Mouse (Mus musculus): ENCODE results near the gene Dhx58. TPM values are rescaled to one million over a fixed set of nuclear protein-coding genes. Genes with fewer than 3 reads are reported as not detected.
"Not testable (repeated sequence)": the region's sequence is repeated elsewhere in the genome, so short reads cannot be mapped to it uniquely, and the experiment has no call there.

The Dhx58 gene
- polyA plus RNA-seq, 1 experiment from 2014 or later = 2.6 TPM

DNA sequence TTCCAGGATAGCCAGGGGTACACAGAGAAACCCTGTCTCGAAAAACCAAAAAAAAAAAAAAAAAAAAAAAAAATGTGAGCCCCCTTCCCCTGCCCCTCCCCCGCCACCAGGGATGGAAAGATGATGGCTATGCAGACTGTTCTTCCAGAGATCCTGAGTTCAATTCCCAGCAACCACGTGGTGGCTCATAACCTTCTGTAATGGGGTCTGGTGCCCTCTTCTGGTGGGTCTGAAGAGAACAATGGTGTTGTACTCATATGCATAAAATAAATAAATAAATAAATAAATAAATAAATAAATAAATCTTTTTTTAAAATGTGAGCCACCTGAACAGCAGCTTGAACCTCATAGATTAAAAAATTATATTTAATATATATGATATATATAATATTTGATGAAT is 48.5 kb downstream of the Dhx58 start:
- H3K4me1 ChIP-seq (ENCODE audit: control insufficient read depth, insufficient read depth, low read length); H3K27ac ChIP-seq (ENCODE audit: low read length); H3K9ac ChIP-seq (ENCODE audit: low read length); ATAC-seq (replicated peaks; ENCODE audit: extremely low read depth, insufficient read depth, low FRiP score); H3K4me2 ChIP-seq (ENCODE audit: low read depth, low read length); H3K36me3 ChIP-seq (ENCODE audit: control insufficient read depth, insufficient read depth); H3K4me3 ChIP-seq (ENCODE audit: low read length); H3K9me3 ChIP-seq (replicated peaks; ENCODE audit: control insufficient read depth, low read length): not testable (repeated sequence)
- WGBS = 56% methylated on average over 2 of the region's 3 CpGs
- H3K27me3 ChIP-seq (ENCODE audit: control insufficient read depth, insufficient read depth, low read length) = peaks cover 18% of the 10 kb centered on the region

DNA sequence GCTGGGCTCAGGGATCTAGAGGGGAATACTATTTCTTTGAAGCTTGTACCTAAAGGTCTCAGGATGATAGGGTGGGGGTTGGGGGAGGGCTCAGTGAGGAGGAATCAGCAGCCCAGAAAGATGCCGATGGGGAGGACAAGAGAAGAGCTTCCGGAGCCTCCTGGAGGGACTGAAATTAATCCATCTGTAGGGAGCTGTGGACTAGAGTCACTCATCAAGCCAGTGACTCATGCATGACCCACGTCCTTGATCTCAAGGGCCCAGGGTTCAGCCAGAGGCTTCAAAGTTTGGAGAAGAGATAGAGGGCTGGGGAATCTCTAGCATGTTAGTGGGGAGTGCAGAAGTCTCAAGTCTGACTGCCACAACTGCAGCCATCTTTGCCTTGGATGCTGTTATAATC is 52.3 kb downstream of the Dhx58 start:
- no peaks in the 10 kb centered on the region for H3K36me3 ChIP-seq (ENCODE audit: control insufficient read depth, insufficient read depth)
- H3K4me3 ChIP-seq (ENCODE audit: low read length) = no peak overlapping the region
- no peak overlapping the region for H3K9ac ChIP-seq (ENCODE audit: low read length)
- no peaks in the 10 kb centered on the region for H3K9me3 ChIP-seq (replicated peaks; ENCODE audit: control insufficient read depth, low read length)
- no peak for ATAC-seq (replicated peaks; ENCODE audit: extremely low read depth, insufficient read depth, low FRiP score)
- H3K27me3 ChIP-seq (ENCODE audit: control insufficient read depth, insufficient read depth, low read length) = peaks cover 32% of the 10 kb centered on the region
- WGBS = 16% methylated on average over 3 of the region's 3 CpGs
- H3K4me1 ChIP-seq (ENCODE audit: control insufficient read depth, insufficient read depth, low read length) = peaks cover 3% of the 10 kb centered on the region; the same call in 1 of the 2 replicates
- H3K4me2 ChIP-seq (ENCODE audit: low read depth, low read length) = no peak overlapping the region
- no peak overlapping the region for H3K27ac ChIP-seq (ENCODE audit: low read length)

DNA sequence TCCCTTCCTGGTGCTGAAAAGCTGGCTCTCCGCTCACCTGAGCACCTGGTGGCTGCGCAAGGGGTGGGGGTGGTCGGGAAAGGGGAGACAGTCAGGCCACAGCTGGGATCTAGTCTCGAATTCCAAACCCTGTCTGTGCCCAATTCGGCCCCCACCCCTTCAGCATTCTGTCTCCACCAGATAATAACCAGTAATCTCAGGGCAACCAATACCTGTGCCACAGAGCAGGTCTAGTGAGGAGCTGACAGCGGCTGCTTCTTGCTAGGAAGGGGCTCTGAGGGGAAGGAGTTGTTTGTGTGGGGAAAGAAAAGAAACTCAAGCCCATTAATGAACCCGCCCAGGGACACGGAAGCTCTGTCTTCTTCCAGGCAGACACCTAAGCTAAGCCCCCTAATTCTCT is 52.9 kb downstream of the Dhx58 start:
- Histone ChIP-seq H3K36me3 (ENCODE audit: control insufficient read depth, insufficient read depth) (no peaks in the 10 kb centered on the region), H3K27ac (ENCODE audit: low read length) (no peak overlapping the region), H3K4me3 (ENCODE audit: low read length) (no peak overlapping the region), H3K9ac (ENCODE audit: low read length) (no peak overlapping the region), H3K4me1 (ENCODE audit: control insufficient read depth, insufficient read depth, low read length) (peaks cover under 1% of the 10 kb centered on the region; the same call in 1 of the 2 replicates), H3K27me3 (ENCODE audit: control insufficient read depth, insufficient read depth, low read length) (peaks cover 32% of the 10 kb centered on the region), H3K4me2 (ENCODE audit: low read depth, low read length) (no peak overlapping the region), H3K9me3 (replicated peaks; ENCODE audit: control insufficient read depth, low read length) (no peaks in the 10 kb centered on the region)
- no peak for ATAC-seq (replicated peaks; ENCODE audit: extremely low read depth, insufficient read depth, low FRiP score)
- 17% methylated on average over 8 of the region's 8 CpGs for WGBS

DNA sequence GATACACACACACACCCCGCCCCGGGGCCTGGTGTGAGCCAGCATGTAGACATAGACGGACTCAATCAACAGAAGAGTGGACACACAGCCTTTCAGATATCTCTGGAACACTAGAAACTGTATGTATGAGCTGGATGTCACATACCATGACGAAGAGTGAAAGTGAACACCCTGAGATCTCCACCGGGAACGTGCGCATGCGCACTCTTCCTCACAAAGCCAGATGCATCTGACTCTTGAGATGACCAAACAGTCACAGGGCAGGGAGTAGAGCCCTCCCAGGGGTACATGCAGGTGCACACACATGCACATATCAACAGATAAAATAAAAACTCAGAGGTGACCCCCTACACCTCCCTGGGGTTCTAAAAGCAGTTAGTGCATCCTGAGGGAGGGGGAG is 55.7 kb downstream of the Dhx58 start:
- Histone ChIP-seq H3K9ac (ENCODE audit: low read length) (no peak overlapping the region), H3K4me1 (ENCODE audit: control insufficient read depth, insufficient read depth, low read length) (no peaks in the 10 kb centered on the region), H3K27ac (ENCODE audit: low read length) (no peak overlapping the region), H3K9me3 (replicated peaks; ENCODE audit: control insufficient read depth, low read length) (no peaks in the 10 kb centered on the region), H3K4me3 (ENCODE audit: low read length) (no peak overlapping the region), H3K4me2 (ENCODE audit: low read depth, low read length) (no peak overlapping the region), H3K36me3 (ENCODE audit: control insufficient read depth, insufficient read depth) (no peaks in the 10 kb centered on the region), H3K27me3 (ENCODE audit: control insufficient read depth, insufficient read depth, low read length) (peaks cover 29% of the 10 kb centered on the region)
- ATAC-seq (replicated peaks; ENCODE audit: extremely low read depth, insufficient read depth, low FRiP score) = no peak
- WGBS = 82% methylated on average over 8 of the region's 8 CpGs

DNA sequence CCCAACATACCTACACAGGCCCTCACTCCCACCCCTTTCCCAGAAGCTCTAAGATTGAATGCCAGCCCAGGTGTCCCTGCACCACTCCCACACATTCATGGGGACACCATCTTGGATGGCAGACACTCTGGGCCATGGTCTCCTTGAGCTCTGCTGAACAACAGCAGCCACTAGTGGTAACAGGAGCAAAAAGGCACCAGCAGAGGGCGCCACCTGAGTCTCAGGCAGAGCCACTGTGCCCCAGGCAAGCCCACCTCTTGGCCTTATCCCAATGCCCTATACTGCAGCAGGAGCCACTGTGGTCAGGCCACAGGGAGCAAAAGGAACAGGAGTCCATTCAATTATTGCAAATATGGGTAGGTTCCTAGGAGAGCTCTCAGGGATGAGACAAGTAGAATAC is 57.8 kb downstream of the Dhx58 start:
- 3% methylated on average over 1 of the region's 1 CpGs for WGBS
- no peak for ATAC-seq (replicated peaks; ENCODE audit: extremely low read depth, insufficient read depth, low FRiP score)
- no peaks in the 10 kb centered on the region for H3K4me1 ChIP-seq (ENCODE audit: control insufficient read depth, insufficient read depth, low read length)
- no peak overlapping the region for H3K9ac ChIP-seq (ENCODE audit: low read length)
- no peaks in the 10 kb centered on the region for H3K9me3 ChIP-seq (replicated peaks; ENCODE audit: control insufficient read depth, low read length)
- H3K36me3 ChIP-seq (ENCODE audit: control insufficient read depth, insufficient read depth) = no peaks in the 10 kb centered on the region
- H3K27me3 ChIP-seq (ENCODE audit: control insufficient read depth, insufficient read depth, low read length) = peaks cover 23% of the 10 kb centered on the region
- no peak overlapping the region for H3K4me2 ChIP-seq (ENCODE audit: low read depth, low read length)
- H3K4me3 ChIP-seq (ENCODE audit: low read length) = no peak overlapping the region
- no peak overlapping the region for H3K27ac ChIP-seq (ENCODE audit: low read length)

Other genes starting within 250 kb of the Dhx58 start
- 8.7 and 9.5 TPM in 2 replicates for gene Klhl11, start 231.5 kb downstream of the Dhx58 start, polyA plus RNA-seq (2015; fragmentation: Nextera tagmentation; extraction: Ambion mirVana)
- 64.4 and 67.1 TPM in 2 replicates for gene Acly, start 176.3 kb downstream of the Dhx58 start, polyA plus RNA-seq (2015; fragmentation: Nextera tagmentation; extraction: Ambion mirVana)
- 0.85 and 0.94 TPM in 2 replicates for gene Ttc25, start 158.7 kb downstream of the Dhx58 start, polyA plus RNA-seq (2015; fragmentation: Nextera tagmentation; extraction: Ambion mirVana)
- 24.8 and 32.1 TPM in 2 replicates for gene Cnp, start 129.4 kb downstream of the Dhx58 start, polyA plus RNA-seq (2015; fragmentation: Nextera tagmentation; extraction: Ambion mirVana)
- gene Nkiras2, start 85.0 kb downstream of the Dhx58 start, polyA plus RNA-seq (2015; fragmentation: Nextera tagmentation; extraction: Ambion mirVana) = 78.8 and 81.5 TPM in 2 replicates
- 219 and 228 TPM in 2 replicates for gene Dnajc7, start 84.1 kb downstream of the Dhx58 start, polyA plus RNA-seq (2015; fragmentation: Nextera tagmentation; extraction: Ambion mirVana)
- gene Zfp385c, start 11.8 kb downstream of the Dhx58 start, polyA plus RNA-seq (2015; fragmentation: Nextera tagmentation; extraction: Ambion mirVana) = 0.26 and 0.60 TPM in 2 replicates
- gene Kat2a, start 8.2 kb upstream of the Dhx58 start, polyA plus RNA-seq (2015; fragmentation: Nextera tagmentation; extraction: Ambion mirVana) = 30.5 and 31.7 TPM in 2 replicates
- gene Hspb9, start 9.6 kb upstream of the Dhx58 start, polyA plus RNA-seq (2015; fragmentation: Nextera tagmentation; extraction: Ambion mirVana) = 0.24 TPM in 1 of 2 replicates, not detected in the other
- gene Rab5c, start 33.9 kb upstream of the Dhx58 start, polyA plus RNA-seq (2015; fragmentation: Nextera tagmentation; extraction: Ambion mirVana) = 17.9 and 19.9 TPM in 2 replicates
- not detected in 2 replicates for gene Kcnh4, start 55.7 kb upstream of the Dhx58 start, polyA plus RNA-seq (2015; fragmentation: Nextera tagmentation; extraction: Ambion mirVana)
- not detected in 2 replicates for gene Hcrt, start 58.7 kb upstream of the Dhx58 start, polyA plus RNA-seq (2015; fragmentation: Nextera tagmentation; extraction: Ambion mirVana)
- gene Ghdc, start 66.7 kb upstream of the Dhx58 start, polyA plus RNA-seq (2015; fragmentation: Nextera tagmentation; extraction: Ambion mirVana) = 7.1 and 7.7 TPM in 2 replicates
- 31.3 and 36.5 TPM in 2 replicates for gene Stat5b, start 146.5 kb upstream of the Dhx58 start, polyA plus RNA-seq (2015; fragmentation: Nextera tagmentation; extraction: Ambion mirVana)
- 10.1 and 15.1 TPM in 2 replicates for gene Stat5a, start 155.1 kb upstream of the Dhx58 start, polyA plus RNA-seq (2015; fragmentation: Nextera tagmentation; extraction: Ambion mirVana)
- 60.4 and 64.9 TPM in 2 replicates for gene Stat3, start 235.3 kb upstream of the Dhx58 start, polyA plus RNA-seq (2015; fragmentation: Nextera tagmentation; extraction: Ambion mirVana)